ENCODE assay signal across 8 mouse cellular contexts in genomic region chr2:112449597-112450296, GRCm38 (mm10). TPM values are rescaled to one million over a fixed set of nuclear protein-coding genes. Genes with fewer than 3 reads are reported as not detected.
DNase-seq lines count a peak whose midpoint lies in the region; ATAC-seq and TF ChIP-seq lines count a peak whose summit lies in the region.

No protein-coding gene starts in this region.

- no peaks in the 10 kb centered on the region for H3K9me3 ChIP-seq in midbrain, embryonic 14.5 days (ENCODE audit: control insufficient read depth, low read length)
- no peaks in the 10 kb centered on the region for H3K9me3 ChIP-seq in midbrain, embryonic 15.5 days
- no peaks in the 10 kb centered on the region for H3K9me3 ChIP-seq in intestine, embryonic 15.5 days

- ATAC-seq in frontal cortex, adult (ENCODE audit: low TSS enrichment) = peak; percentile 50; the same call in 1 of the 2 replicates
- ATAC-seq in midbrain, embryonic 14.5 days (ENCODE audit: low FRiP score, low TSS enrichment) = no peak
- no peak for ATAC-seq in midbrain, embryonic 15.5 days (replicated peaks)
- no peak for ATAC-seq in intestine, embryonic 15.5 days

- H3K27me3 ChIP-seq in midbrain, embryonic 14.5 days (ENCODE audit: control insufficient read depth, insufficient read depth, low read length) = no peaks in the 10 kb centered on the region
- H3K27me3 ChIP-seq in midbrain, embryonic 15.5 days (replicated peaks) = no peaks in the 10 kb centered on the region
- no peaks in the 10 kb centered on the region for H3K27me3 ChIP-seq in intestine, embryonic 15.5 days (replicated peaks)

- 33% methylated on average over 4 of the region's 4 CpGs for WGBS in midbrain, embryonic 14.5 days
- WGBS in midbrain, embryonic 15.5 days = 34% methylated on average over 4 of the region's 4 CpGs
- 31% methylated on average over 4 of the region's 4 CpGs for WGBS in intestine, embryonic 15.5 days

- no peak overlapping the region for H3K4me3 ChIP-seq in midbrain, embryonic 14.5 days (replicated peaks; ENCODE audit: low read depth, low read length)
- H3K4me3 ChIP-seq in midbrain, embryonic 15.5 days = no peak overlapping the region
- no peak overlapping the region for H3K4me3 ChIP-seq in bone marrow macrophage, adult 2 months (ENCODE audit: insufficient read depth, low read length)
- no peak overlapping the region for H3K4me3 ChIP-seq in intestine, embryonic 15.5 days (replicated peaks)

- no peak for DNase-seq in frontal cortex, postnatal 14 days (ENCODE audit: low spot score in 2 of 2)
- DNase-seq in midbrain, embryonic 14.5 days = peak; percentile 37
- peak; percentile 37 for DNase-seq in lung, postnatal 25 days (ENCODE audit: low spot score)
- no peak for DNase-seq in right cerebral cortex, postnatal 25 days

- no peak overlapping the region for H3K27ac ChIP-seq in midbrain, embryonic 14.5 days (replicated peaks; ENCODE audit: low read depth, low read length)
- no peak overlapping the region for H3K27ac ChIP-seq in midbrain, embryonic 15.5 days
- no peak overlapping the region for H3K27ac ChIP-seq in bone marrow macrophage, adult 2 months (ENCODE audit: insufficient read depth, low read depth, low read length)
- H3K27ac ChIP-seq in intestine, embryonic 15.5 days = no peak overlapping the region

- 0 out of 2 replicates have a peak, but pooled peaks have one; percentile 26 for TF ChIP-seq CTCF in bone marrow macrophage, adult 2 months (IDR thresholded peaks at IDR 0.05; ENCODE audit: low read depth, low read length)

- TF ChIP-seq POLR2A in bone marrow macrophage, adult 2 months (IDR thresholded peaks at IDR 0.05; ENCODE audit: borderline replicate concordance, low read depth, low read length) = no peak

- H3K4me1 ChIP-seq in midbrain, embryonic 14.5 days (ENCODE audit: control insufficient read depth, insufficient read depth, low read length) = no peaks in the 10 kb centered on the region
- peaks cover 4% of the 10 kb centered on the region for H3K4me1 ChIP-seq in midbrain, embryonic 15.5 days
- H3K4me1 ChIP-seq in bone marrow macrophage, adult 2 months (ENCODE audit: control insufficient read depth, insufficient read depth, low read length) = peaks cover 32% of the 10 kb centered on the region
- no peaks in the 10 kb centered on the region for H3K4me1 ChIP-seq in intestine, embryonic 15.5 days (replicated peaks)

- H3K9ac ChIP-seq in midbrain, embryonic 14.5 days (replicated peaks; ENCODE audit: low read length) = no peak overlapping the region
- H3K9ac ChIP-seq in midbrain, embryonic 15.5 days = no peak overlapping the region
- no peak overlapping the region for H3K9ac ChIP-seq in intestine, embryonic 15.5 days

- H3K4me2 ChIP-seq in midbrain, embryonic 14.5 days (ENCODE audit: low read length) = no peak overlapping the region
- no peak overlapping the region for H3K4me2 ChIP-seq in midbrain, embryonic 15.5 days
- no peak overlapping the region for H3K4me2 ChIP-seq in intestine, embryonic 15.5 days (replicated peaks)

- H3K36me3 ChIP-seq in midbrain, embryonic 14.5 days (ENCODE audit: control insufficient read depth, insufficient read depth, low read length) = no peaks in the 10 kb centered on the region
- no peaks in the 10 kb centered on the region for H3K36me3 ChIP-seq in midbrain, embryonic 15.5 days (replicated peaks)
- H3K36me3 ChIP-seq in intestine, embryonic 15.5 days = no peaks in the 10 kb centered on the region

RNA-seq across cellular contexts. Expression of gene Emc7, which starts 5.0 kb away (rescaled TPM):
- 18.3 and 19.1 TPM in 2 replicates for polyA plus RNA-seq in midbrain, embryonic 14.5 days (2014; fragmentation: Nextera tagmentation; extraction: Ambion mirVana)
- 18.6 and 19.6 TPM in 2 replicates for polyA plus RNA-seq in midbrain, embryonic 15.5 days (2015; fragmentation: Nextera tagmentation; extraction: Ambion mirVana)
- polyA plus RNA-seq in bone marrow macrophage, adult 2 months (2012; ENCODE audit: insufficient read depth, insufficient read length, missing spikeins) = 20.9 and 21.8 TPM in 2 replicates
- 19.6 and 20.6 TPM in 2 replicates for polyA plus RNA-seq in intestine, embryonic 15.5 days (2015; fragmentation: Nextera tagmentation; extraction: Ambion mirVana)

RNA-seq across cellular contexts. Expression of gene Chrm5, which starts 30.8 kb away (rescaled TPM):
- 0.30 and 0.93 TPM in 2 replicates for polyA plus RNA-seq in midbrain, embryonic 14.5 days (2014; fragmentation: Nextera tagmentation; extraction: Ambion mirVana)
- polyA plus RNA-seq in midbrain, embryonic 15.5 days (2015; fragmentation: Nextera tagmentation; extraction: Ambion mirVana) = 1.2 and 2.0 TPM in 2 replicates
- polyA plus RNA-seq in bone marrow macrophage, adult 2 months (2012; ENCODE audit: insufficient read depth, insufficient read length, missing spikeins) = not detected in 2 replicates
- 0.09 TPM in 1 of 2 replicates, not detected in the other for polyA plus RNA-seq in intestine, embryonic 15.5 days (2015; fragmentation: Nextera tagmentation; extraction: Ambion mirVana)

RNA-seq across cellular contexts. Expression of gene Aven, which starts 43.0 kb away (rescaled TPM):
- 3.2 and 4.5 TPM in 2 replicates for polyA plus RNA-seq in midbrain, embryonic 14.5 days (2014; fragmentation: Nextera tagmentation; extraction: Ambion mirVana)
- 2.4 and 4.5 TPM in 2 replicates for polyA plus RNA-seq in midbrain, embryonic 15.5 days (2015; fragmentation: Nextera tagmentation; extraction: Ambion mirVana)
- polyA plus RNA-seq in bone marrow macrophage, adult 2 months (2012; ENCODE audit: insufficient read depth, insufficient read length, missing spikeins) = 8.9 and 9.4 TPM in 2 replicates
- 8.4 and 11.9 TPM in 2 replicates for polyA plus RNA-seq in intestine, embryonic 15.5 days (2015; fragmentation: Nextera tagmentation; extraction: Ambion mirVana)

Comparison
In these comparisons a context has a peak if more than half of its experiments do, and no peak if none do; other contexts are left out.
1. DNase-seq: peak in midbrain, embryonic 14.5 days (single experiment) and lung, postnatal 25 days (single experiment); none in frontal cortex, postnatal 14 days (0 of 2) and right cerebral cortex, postnatal 25 days (single experiment).